Mouse (Mus musculus): ENCODE data around the gene Cops9. TPM values are rescaled to one million over a fixed set of nuclear protein-coding genes. Genes with fewer than 3 reads are reported as not detected.

The Cops9 gene
- total and polyA plus RNA-seq, 3 experiments, result 144 to 241 (median 215) TPM

- TF ChIP-seq POLR2A (IDR thresholded peaks at IDR 0.05; ENCODE audit: insufficient read depth, low read depth, low read length), result no peak
- TF ChIP-seq CTCF (IDR thresholded peaks at IDR 0.05), result peak; percentile 88
- 0 out of 2 replicates have a peak, but pooled peaks have one; percentile 38 for TF ChIP-seq EP300 (IDR thresholded peaks at IDR 0.05; ENCODE audit: insufficient read depth, low read depth, low read length)
- Histone ChIP-seq H3K9ac (ENCODE audit: low read depth, low read length) (no peak within 1 kb of the TSS), H3K79me2 (replicated peaks; ENCODE audit: control insufficient read depth, insufficient read depth, low read length) (no peaks in the 10 kb centered on the region), H3K4me1 (ENCODE audit: control insufficient read depth, insufficient read depth, low read length) (peaks cover 2% of the 10 kb centered on the region), H3K36me3 (ENCODE audit: control insufficient read depth, insufficient read depth, low read length) (no peaks in the 10 kb centered on the region), H3K27ac (no peak within 1 kb of the TSS), H3K27me3 (ENCODE audit: control insufficient read depth, insufficient read depth, low read length) (no peaks in the 10 kb centered on the region), H3K4me3 (no peak within 1 kb of the TSS)
- intact Hi-C loops (cut with DNase I), result loop anchor here (2.0 kb wide), 2 partner anchors 186 to 246 kb away; no protein-coding TSS in a partner anchor
- WGBS, result 20% methylated on average over 8 of the region's 8 CpGs
- peak; percentile 57 to 68 for DNase-seq
Observed at GRCm38 (mm10) chr1:92648673-92649072, 6.9 kb upstream of the Cops9 start, which contains the start of gene Otos. Otos (minus strand) TSS chr1:92648841.

GRCm38 (mm10) chr1:92648197-92648596 is 6.4 kb upstream of the Cops9 start:
- intact Hi-C loops (cut with DNase I), result loop anchor here (2.0 kb wide), 2 partner anchors 187 to 247 kb away; no protein-coding TSS in a partner anchor
- Histone ChIP-seq H3K4me3 (no peak overlapping the region), H3K27me3 (ENCODE audit: control insufficient read depth, insufficient read depth, low read length) (no peaks in the 10 kb centered on the region), H3K36me3 (ENCODE audit: control insufficient read depth, insufficient read depth, low read length) (no peaks in the 10 kb centered on the region), H3K9ac (ENCODE audit: low read depth, low read length) (no peak overlapping the region), H3K79me2 (replicated peaks; ENCODE audit: control insufficient read depth, insufficient read depth, low read length) (no peaks in the 10 kb centered on the region), H3K27ac (no peak overlapping the region), H3K4me1 (ENCODE audit: control insufficient read depth, insufficient read depth, low read length) (peaks cover 2% of the 10 kb centered on the region)
- TF ChIP-seq CTCF (IDR thresholded peaks at IDR 0.05) (no peak), EP300 (IDR thresholded peaks at IDR 0.05; ENCODE audit: insufficient read depth, low read depth, low read length) (no peak), POLR2A (IDR thresholded peaks at IDR 0.05; ENCODE audit: insufficient read depth, low read depth, low read length) (no peak)
- peak in 1 of 2 experiments; percentile 19 for DNase-seq
- WGBS, result 29% methylated on average over 10 of the region's 10 CpGs

- 7% methylated on average over 8 of the region's 8 CpGs for WGBS
- peaks cover 2% of the 10 kb centered on the region for H3K4me1 ChIP-seq (ENCODE audit: control insufficient read depth, insufficient read depth, low read length)
- DNase-seq, result peak; percentile 53 to 75
- H3K27ac ChIP-seq, result no peak overlapping the region
- H3K4me3 ChIP-seq, result no peak overlapping the region
- intact Hi-C loops (cut with DNase I), result loop anchor here (2.0 kb wide), 3 partner anchors 31 to 247 kb away; partner anchors contain the start of gene Olfr12
- H3K36me3 ChIP-seq (ENCODE audit: control insufficient read depth, insufficient read depth, low read length), result no peaks in the 10 kb centered on the region
- no peaks in the 10 kb centered on the region for H3K27me3 ChIP-seq (ENCODE audit: control insufficient read depth, insufficient read depth, low read length)
- H3K79me2 ChIP-seq (replicated peaks; ENCODE audit: control insufficient read depth, insufficient read depth, low read length), result no peaks in the 10 kb centered on the region
- no peak for TF ChIP-seq POLR2A (IDR thresholded peaks at IDR 0.05; ENCODE audit: insufficient read depth, low read depth, low read length)
- peak; percentile 95 for TF ChIP-seq CTCF (IDR thresholded peaks at IDR 0.05)
- TF ChIP-seq EP300 (IDR thresholded peaks at IDR 0.05; ENCODE audit: insufficient read depth, low read depth, low read length), result no peak
- no peak overlapping the region for H3K9ac ChIP-seq (ENCODE audit: low read depth, low read length)
Observed at GRCm38 (mm10) chr1:92647752-92648151, 6.0 kb upstream of the Cops9 start.

- 56% methylated on average over 4 of the region's 4 CpGs for WGBS
- no peaks in the 10 kb centered on the region for H3K27me3 ChIP-seq (ENCODE audit: control insufficient read depth, insufficient read depth, low read length)
- H3K27ac ChIP-seq, result no peak overlapping the region
- TF ChIP-seq POLR2A (IDR thresholded peaks at IDR 0.05; ENCODE audit: insufficient read depth, low read depth, low read length), result no peak
- no peak for TF ChIP-seq CTCF (IDR thresholded peaks at IDR 0.05)
- TF ChIP-seq EP300 (IDR thresholded peaks at IDR 0.05; ENCODE audit: insufficient read depth, low read depth, low read length), result no peak
- H3K9ac ChIP-seq (ENCODE audit: low read depth, low read length), result no peak overlapping the region
- intact Hi-C loops (cut with DNase I), result loop anchor here (2.0 kb wide), 1 partner anchor 30 kb away; the partner anchor contains the start of gene Olfr12
- no peak overlapping the region for H3K4me3 ChIP-seq
- H3K36me3 ChIP-seq (ENCODE audit: control insufficient read depth, insufficient read depth, low read length), result no peaks in the 10 kb centered on the region
- peaks cover 4% of the 10 kb centered on the region for H3K4me1 ChIP-seq (ENCODE audit: control insufficient read depth, insufficient read depth, low read length)
- H3K79me2 ChIP-seq (replicated peaks; ENCODE audit: control insufficient read depth, insufficient read depth, low read length), result no peaks in the 10 kb centered on the region
- DNase-seq, result peak in 1 of 2 experiments; percentile 9
Observed at GRCm38 (mm10) chr1:92647026-92647425, 5.2 kb upstream of the Cops9 start.

GRCm38 (mm10) chr1:92646601-92647000 is 4.8 kb upstream of the Cops9 start:
- no peak overlapping the region for H3K9ac ChIP-seq (ENCODE audit: low read depth, low read length)
- no peak for TF ChIP-seq CTCF (IDR thresholded peaks at IDR 0.05)
- TF ChIP-seq EP300 (IDR thresholded peaks at IDR 0.05; ENCODE audit: insufficient read depth, low read depth, low read length), result no peak
- no peak for TF ChIP-seq POLR2A (IDR thresholded peaks at IDR 0.05; ENCODE audit: insufficient read depth, low read depth, low read length)
- 71% methylated on average over 7 of the region's 7 CpGs for WGBS

GRCm38 (mm10) chr1:92646111-92646510 is 4.3 kb upstream of the Cops9 start:
- Histone ChIP-seq H3K27ac (no peak overlapping the region), H3K9ac (ENCODE audit: low read depth, low read length) (no peak overlapping the region), H3K79me2 (replicated peaks; ENCODE audit: control insufficient read depth, insufficient read depth, low read length) (no peaks in the 10 kb centered on the region), H3K27me3 (ENCODE audit: control insufficient read depth, insufficient read depth, low read length) (no peaks in the 10 kb centered on the region), H3K4me1 (ENCODE audit: control insufficient read depth, insufficient read depth, low read length) (peaks cover 5% of the 10 kb centered on the region), H3K36me3 (ENCODE audit: control insufficient read depth, insufficient read depth, low read length) (no peaks in the 10 kb centered on the region), H3K4me3 (no peak overlapping the region)
- no peak for DNase-seq
- intact Hi-C loops (cut with DNase I), result loop anchor here (2.0 kb wide), 1 partner anchor 29 kb away; the partner anchor contains the start of gene Olfr12
- TF ChIP-seq CTCF (IDR thresholded peaks at IDR 0.05), result no peak
- 55% methylated on average over 2 of the region's 2 CpGs for WGBS

More at GRCm38 (mm10) chr1:92646601-92647000, 4.8 kb upstream of the Cops9 start:
- H3K4me1 ChIP-seq (ENCODE audit: control insufficient read depth, insufficient read depth, low read length), result peaks cover 5% of the 10 kb centered on the region
- no peaks in the 10 kb centered on the region for H3K27me3 ChIP-seq (ENCODE audit: control insufficient read depth, insufficient read depth, low read length)
- no peaks in the 10 kb centered on the region for H3K36me3 ChIP-seq (ENCODE audit: control insufficient read depth, insufficient read depth, low read length)
- no peaks in the 10 kb centered on the region for H3K79me2 ChIP-seq (replicated peaks; ENCODE audit: control insufficient read depth, insufficient read depth, low read length)
- intact Hi-C loops (cut with DNase I), result loop anchor here (2.0 kb wide), 1 partner anchor 30 kb away; the partner anchor contains the start of gene Olfr12
- no peak for DNase-seq
- H3K27ac ChIP-seq, result no peak overlapping the region
- H3K4me3 ChIP-seq, result no peak overlapping the region
